Mouse (Mus musculus) kidney, embryonic 14.5 days (tissue): ENCODE measurements around the gene Zfp827. TPM values are rescaled to one million over a fixed set of nuclear protein-coding genes. Genes with fewer than 3 reads are reported as not detected.

Experiments used
- ATAC-seq: fragments of 200-750 bp; cut with Nextera tagmentation; 2 replicates; pipeline ENCODE4 v1.8.0; 2017; ENCODE audit warnings: moderate number of reproducible peaks, mild to moderate bottlenecking, moderate TSS enrichment, moderate library complexity; ENCODE audit not compliant: low FRiP score, low TSS enrichment
- H3K27ac ChIP-seq: fragments of 300-500 bp; sonication (generic); 2 replicates; pipeline ENCODE4 v1.5.1; 2014; ENCODE audit warnings: low read depth, mild to moderate bottlenecking, low read length, moderate library complexity, mixed read lengths
- H3K27me3 ChIP-seq: fragments of 300-500 bp; sonication (generic); 2 replicates; pipeline ENCODE4 v1.6.1; 2014; ENCODE audit warnings: mild to moderate bottlenecking, low read length; ENCODE audit not compliant: control insufficient read depth, insufficient read depth
- H3K36me3 ChIP-seq: fragments of 300-500 bp; sonication (generic); 2 replicates; pipeline ENCODE4 v1.6.1; 2014; ENCODE audit warnings: low read length, mixed read lengths; ENCODE audit not compliant: control insufficient read depth, insufficient read depth
- H3K4me1 ChIP-seq: fragments of 300-500 bp; sonication (generic); 2 replicates; pipeline ENCODE4 v1.6.1; 2014; ENCODE audit warnings: low read length, mixed read lengths; ENCODE audit not compliant: control insufficient read depth, insufficient read depth
- H3K4me2 ChIP-seq: fragments of 300-500 bp; sonication (generic); replicated peaks from 2 replicates; pipeline ENCODE4 v1.6.1; 2014; ENCODE audit warnings: low read depth, mild to moderate bottlenecking, low read length
- H3K4me3 ChIP-seq: fragments of 300-500 bp; sonication (generic); 2 replicates; pipeline ENCODE4 v1.5.1; 2014; ENCODE audit warnings: mild to moderate bottlenecking, low read length
- H3K9ac ChIP-seq: fragments of 300-500 bp; sonication (generic); 2 replicates; pipeline ENCODE4 v1.6.1; 2014; ENCODE audit warnings: low read depth, mild to moderate bottlenecking, low read length, moderate library complexity
- H3K9me3 ChIP-seq: fragments of 300-500 bp; sonication (generic); 2 replicates; pipeline ENCODE4 v1.6.1; 2016; ENCODE audit warnings: low read length; ENCODE audit not compliant: control insufficient read depth
- WGBS: fragments of 180-500 bp; shearing (Covaris S2); extraction: QIAGEN DNeasy Blood & Tissue Kit; methylation state at CpG from one replicate; pipeline ENCODE4 v1.1.7; 2014; 5-methylcytosine and 5-hydroxymethylcytosine counted together
- polyA plus RNA-seq: library from polyadenylated mRNA; unstranded; fragments of >200 nt; fragmentation: Nextera tagmentation; extraction: Ambion mirVana; gene quantifications from 2 replicates; pipeline ENCODE4 v1.2.1, GENCODE M21; 2014

Zfp827 gene
- polyA plus RNA-seq, 1 experiment from 2014 or later, result 12.2 TPM

- Histone ChIP-seq H3K9ac (no peak overlapping the region), H3K36me3 (peaks cover 17% of the 10 kb centered on the region; the same call in 1 of the 2 replicates), H3K4me2 (no peak overlapping the region), H3K4me3 (no peak overlapping the region), H3K27me3 (no peaks in the 10 kb centered on the region), H3K9me3 (no peaks in the 10 kb centered on the region), H3K27ac (no peak overlapping the region), H3K4me1 (no peaks in the 10 kb centered on the region)
- WGBS, result 74% methylated on average over 11 of the region's 11 CpGs
- ATAC-seq, result no peak
Observed at GRCm38 (mm10) chr8:79150544-79151192, 122.4 kb downstream of the Zfp827 start.

GRCm38 (mm10) chr8:79151644-79152043 is 123.4 kb downstream of the Zfp827 start:
- Histone ChIP-seq H3K27me3 (no peaks in the 10 kb centered on the region), H3K27ac (no peak overlapping the region), H3K9me3 (no peaks in the 10 kb centered on the region), H3K9ac (no peak overlapping the region), H3K4me1 (no peaks in the 10 kb centered on the region), H3K4me2 (no peak overlapping the region), H3K36me3 (peaks cover 13% of the 10 kb centered on the region; the same call in 1 of the 2 replicates), H3K4me3 (no peak overlapping the region)
- no peak for ATAC-seq
- 97% methylated on average over 4 of the region's 4 CpGs for WGBS

- Histone ChIP-seq H3K4me2 (no peak overlapping the region), H3K36me3 (peaks cover 13% of the 10 kb centered on the region; the same call in 1 of the 2 replicates), H3K4me1 (no peaks in the 10 kb centered on the region), H3K27ac (no peak overlapping the region), H3K27me3 (no peaks in the 10 kb centered on the region), H3K4me3 (no peak overlapping the region), H3K9ac (no peak overlapping the region), H3K9me3 (no peaks in the 10 kb centered on the region)
- WGBS, result 100% methylated on average over 1 of the region's 1 CpGs
- ATAC-seq, result no peak
Observed at GRCm38 (mm10) chr8:79153201-79153600, 125.0 kb downstream of the Zfp827 start.

GRCm38 (mm10) chr8:79153637-79154036 is 125.4 kb downstream of the Zfp827 start:
- Histone ChIP-seq H3K4me1 (no peaks in the 10 kb centered on the region), H3K9me3 (no peaks in the 10 kb centered on the region), H3K4me3 (no peak overlapping the region), H3K36me3 (peaks cover 14% of the 10 kb centered on the region; the same call in 1 of the 2 replicates), H3K4me2 (no peak overlapping the region), H3K27me3 (no peaks in the 10 kb centered on the region), H3K27ac (no peak overlapping the region), H3K9ac (no peak overlapping the region)
- ATAC-seq, result no peak
- 89% methylated on average over 4 of the region's 4 CpGs for WGBS

GRCm38 (mm10) chr8:79155556-79156161 is 127.4 kb downstream of the Zfp827 start:
- WGBS, result 89% methylated on average over 10 of the region's 10 CpGs
- peaks cover 17% of the 10 kb centered on the region; the same call in 1 of the 2 replicates for H3K36me3 ChIP-seq
- no peaks in the 10 kb centered on the region for H3K9me3 ChIP-seq
- peaks cover 8% of the 10 kb centered on the region for H3K4me1 ChIP-seq
- no peak overlapping the region for H3K9ac ChIP-seq
- H3K27me3 ChIP-seq, result no peaks in the 10 kb centered on the region
- H3K4me3 ChIP-seq, result no peak overlapping the region
- no peak overlapping the region for H3K4me2 ChIP-seq
- ATAC-seq, result no peak
- H3K27ac ChIP-seq, result no peak overlapping the region

- Histone ChIP-seq H3K4me2 (no peak overlapping the region), H3K27me3 (no peaks in the 10 kb centered on the region), H3K9ac (no peak overlapping the region), H3K36me3 (peaks cover 17% of the 10 kb centered on the region; the same call in 1 of the 2 replicates), H3K4me1 (peaks cover 8% of the 10 kb centered on the region), H3K9me3 (no peaks in the 10 kb centered on the region), H3K27ac (no peak overlapping the region), H3K4me3 (no peak overlapping the region)
- WGBS, result 41% methylated on average over 4 of the region's 4 CpGs
- ATAC-seq, result no peak
Observed at GRCm38 (mm10) chr8:79157366-79157765, 129.1 kb downstream of the Zfp827 start.

- 45% methylated on average over 2 of the region's 2 CpGs for WGBS
- no peak overlapping the region for H3K27ac ChIP-seq
- H3K9ac ChIP-seq, result no peak overlapping the region
- H3K9me3 ChIP-seq, result no peaks in the 10 kb centered on the region
- ATAC-seq, result no peak
- H3K4me3 ChIP-seq, result no peak overlapping the region
- peaks cover 8% of the 10 kb centered on the region for H3K4me1 ChIP-seq
- H3K4me2 ChIP-seq, result no peak overlapping the region
- H3K27me3 ChIP-seq, result no peaks in the 10 kb centered on the region
- peaks cover 13% of the 10 kb centered on the region; the same call in 1 of the 2 replicates for H3K36me3 ChIP-seq
Observed at GRCm38 (mm10) chr8:79158357-79158756, 130.1 kb downstream of the Zfp827 start.

- H3K27ac ChIP-seq, result no peak overlapping the region
- H3K9me3 ChIP-seq, result no peaks in the 10 kb centered on the region
- no peaks in the 10 kb centered on the region for H3K27me3 ChIP-seq
- no peak for ATAC-seq
- no peak overlapping the region for H3K4me2 ChIP-seq
- no peak overlapping the region for H3K4me3 ChIP-seq
- H3K36me3 ChIP-seq, result peaks cover 13% of the 10 kb centered on the region; the same call in 1 of the 2 replicates
- peaks cover 8% of the 10 kb centered on the region for H3K4me1 ChIP-seq
- no peak overlapping the region for H3K9ac ChIP-seq
- WGBS, result 68% methylated on average over 9 of the region's 9 CpGs
Observed at GRCm38 (mm10) chr8:79159397-79159796, 131.2 kb downstream of the Zfp827 start.

- peaks cover 8% of the 10 kb centered on the region for H3K4me1 ChIP-seq
- no peak overlapping the region for H3K27ac ChIP-seq
- WGBS, result 67% methylated on average over 4 of the region's 4 CpGs
- ATAC-seq, result peak; percentile 58; the same call in 1 of the 2 replicates
- H3K4me3 ChIP-seq, result no peak overlapping the region
- H3K27me3 ChIP-seq, result no peaks in the 10 kb centered on the region
- peaks cover 10% of the 10 kb centered on the region; the same call in 1 of the 2 replicates for H3K36me3 ChIP-seq
- H3K9ac ChIP-seq, result no peak overlapping the region
- no peak overlapping the region for H3K4me2 ChIP-seq
- no peaks in the 10 kb centered on the region for H3K9me3 ChIP-seq
Observed at GRCm38 (mm10) chr8:79160302-79160701, 132.1 kb downstream of the Zfp827 start.
